Mouse (Mus musculus): ENCODE data around the gene Actl6b. TPM values are rescaled to one million over a fixed set of nuclear protein-coding genes. Genes with fewer than 3 reads are reported as not detected.

Gene Actl6b
- polyA plus RNA-seq (2012; rRNA removed) = 0.12 and 0.16 TPM in 2 replicates

DNA sequence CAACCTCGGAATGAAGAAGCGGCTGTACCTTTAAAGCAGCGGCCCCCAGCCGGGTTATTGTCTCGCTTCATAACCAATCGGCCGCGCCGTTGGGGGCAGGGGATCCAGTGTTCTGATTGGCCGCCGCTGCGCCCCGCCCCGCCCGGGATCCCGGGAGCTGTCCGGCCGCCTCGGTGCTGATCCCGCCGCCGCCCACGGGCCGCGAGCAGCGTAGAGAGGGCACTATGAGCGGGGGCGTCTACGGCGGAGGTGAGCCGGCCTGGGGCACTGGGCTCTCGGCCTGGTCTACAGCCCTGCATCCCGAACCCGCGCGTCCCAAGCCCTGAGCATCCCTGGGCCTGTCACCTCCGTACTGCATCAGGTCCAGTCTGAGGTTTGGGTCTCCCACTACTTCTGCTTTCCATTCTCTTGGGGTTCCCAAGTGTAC is at the start of gene Actl6b:
Gene Actl6b (plus strand): TSS at position 107 of the 427 bp plus-strand sequence.
- Histone ChIP-seq H3K4me3 (ENCODE audit: insufficient read depth, low read depth, low read length) (no peak within 1 kb of the TSS), H3K27me3 (replicated peaks; ENCODE audit: control insufficient read depth, insufficient read depth, low read length) (no peaks in the 10 kb centered on the region), H3K36me3 (ENCODE audit: control insufficient read depth, insufficient read depth, low read length) (no peaks in the 10 kb centered on the region), H3K4me1 (ENCODE audit: control insufficient read depth, insufficient read depth, low read length) (no peaks in the 10 kb centered on the region), H3K27ac (ENCODE audit: insufficient read depth, low read depth, low read length) (no peak within 1 kb of the TSS)
- DNase-seq = peak; percentile 70
- no peak for TF ChIP-seq POLR2A (IDR thresholded peaks at IDR 0.05; ENCODE audit: low read depth, low read length)
- no peak for TF ChIP-seq CTCF (conservative IDR thresholded peaks at IDR 0.05; ENCODE audit: insufficient read depth, insufficient read length, low read depth, low read length)
- WGBS = 2% methylated on average over 36 of the region's 37 CpGs

DNA sequence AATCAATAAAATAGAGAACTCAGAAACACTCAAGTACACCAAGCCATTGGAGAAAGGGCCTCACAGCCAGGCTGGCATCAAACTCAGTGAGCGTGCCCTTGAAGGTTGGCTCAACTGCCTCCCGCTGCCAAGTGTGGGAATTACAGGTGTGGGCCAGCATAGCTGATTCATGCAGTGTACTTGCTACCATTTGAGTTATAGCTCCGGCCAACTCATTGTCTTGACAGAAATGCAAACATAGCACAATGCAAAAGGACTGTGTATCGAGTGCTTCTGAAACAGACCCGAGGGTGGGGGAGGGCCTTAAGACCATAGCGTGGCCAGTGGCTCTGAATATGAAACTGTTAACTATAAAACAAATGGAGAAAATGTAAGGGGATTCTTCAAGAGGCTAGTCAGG is 49.3 kb upstream of the Actl6b start:
- H3K36me3 ChIP-seq (ENCODE audit: control insufficient read depth, insufficient read depth, low read length) = no peaks in the 10 kb centered on the region
- no peak for DNase-seq
- 73% methylated on average over 6 of the region's 6 CpGs for WGBS
- H3K4me1 ChIP-seq (ENCODE audit: control insufficient read depth, insufficient read depth, low read length) = no peaks in the 10 kb centered on the region
- no peak overlapping the region for H3K4me3 ChIP-seq (ENCODE audit: insufficient read depth, low read depth, low read length)
- H3K27ac ChIP-seq (ENCODE audit: insufficient read depth, low read depth, low read length) = no peak overlapping the region
- TF ChIP-seq CTCF (conservative IDR thresholded peaks at IDR 0.05; ENCODE audit: insufficient read depth, insufficient read length, low read depth, low read length) (peak; percentile 28; the same call in 1 of the 2 replicates), POLR2A (IDR thresholded peaks at IDR 0.05; ENCODE audit: low read depth, low read length) (no peak)
- H3K27me3 ChIP-seq (replicated peaks; ENCODE audit: control insufficient read depth, insufficient read depth, low read length) = no peaks in the 10 kb centered on the region

DNA sequence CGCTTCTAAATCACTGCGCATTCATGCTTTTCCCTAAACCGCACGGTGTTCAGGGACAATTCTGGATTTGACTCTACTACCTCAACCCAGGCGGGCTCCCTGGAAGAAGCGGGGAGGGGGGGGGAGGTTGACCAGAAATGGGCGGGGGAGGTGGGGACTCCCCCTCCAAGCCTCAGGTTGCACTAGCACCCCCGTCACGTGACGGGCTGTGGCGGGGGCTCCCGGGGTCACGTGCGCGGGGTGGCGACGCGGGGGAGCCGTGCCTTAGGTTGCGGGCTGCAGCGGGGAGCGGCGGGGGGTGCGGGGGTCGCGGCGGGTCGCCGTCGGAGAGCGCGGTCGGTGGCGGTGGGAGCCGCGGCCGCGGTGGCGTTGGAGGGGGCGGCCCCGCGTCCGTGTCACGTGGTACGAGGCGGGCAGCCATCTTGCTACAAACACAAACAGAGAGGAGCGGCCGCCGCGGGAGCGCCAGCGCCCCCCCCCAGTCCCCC is 43.3 kb upstream of the Actl6b start:
- Histone ChIP-seq H3K4me3 (ENCODE audit: insufficient read depth, low read depth, low read length) (peak overlapping the region; percentile 94), H3K27me3 (replicated peaks; ENCODE audit: control insufficient read depth, insufficient read depth, low read length) (no peaks in the 10 kb centered on the region), H3K4me1 (ENCODE audit: control insufficient read depth, insufficient read depth, low read length) (peaks cover 21% of the 10 kb centered on the region; the same call in 1 of the 2 replicates), H3K36me3 (ENCODE audit: control insufficient read depth, insufficient read depth, low read length) (no peaks in the 10 kb centered on the region), H3K27ac (ENCODE audit: insufficient read depth, low read depth, low read length) (peak overlapping the region; percentile 57)
- WGBS = under 1% methylated on average over 44 of the region's 52 CpGs
- TF ChIP-seq CTCF (conservative IDR thresholded peaks at IDR 0.05; ENCODE audit: insufficient read depth, insufficient read length, low read depth, low read length) (no peak), POLR2A (IDR thresholded peaks at IDR 0.05; ENCODE audit: low read depth, low read length) (no peak)
- DNase-seq = peak; percentile 87

DNA sequence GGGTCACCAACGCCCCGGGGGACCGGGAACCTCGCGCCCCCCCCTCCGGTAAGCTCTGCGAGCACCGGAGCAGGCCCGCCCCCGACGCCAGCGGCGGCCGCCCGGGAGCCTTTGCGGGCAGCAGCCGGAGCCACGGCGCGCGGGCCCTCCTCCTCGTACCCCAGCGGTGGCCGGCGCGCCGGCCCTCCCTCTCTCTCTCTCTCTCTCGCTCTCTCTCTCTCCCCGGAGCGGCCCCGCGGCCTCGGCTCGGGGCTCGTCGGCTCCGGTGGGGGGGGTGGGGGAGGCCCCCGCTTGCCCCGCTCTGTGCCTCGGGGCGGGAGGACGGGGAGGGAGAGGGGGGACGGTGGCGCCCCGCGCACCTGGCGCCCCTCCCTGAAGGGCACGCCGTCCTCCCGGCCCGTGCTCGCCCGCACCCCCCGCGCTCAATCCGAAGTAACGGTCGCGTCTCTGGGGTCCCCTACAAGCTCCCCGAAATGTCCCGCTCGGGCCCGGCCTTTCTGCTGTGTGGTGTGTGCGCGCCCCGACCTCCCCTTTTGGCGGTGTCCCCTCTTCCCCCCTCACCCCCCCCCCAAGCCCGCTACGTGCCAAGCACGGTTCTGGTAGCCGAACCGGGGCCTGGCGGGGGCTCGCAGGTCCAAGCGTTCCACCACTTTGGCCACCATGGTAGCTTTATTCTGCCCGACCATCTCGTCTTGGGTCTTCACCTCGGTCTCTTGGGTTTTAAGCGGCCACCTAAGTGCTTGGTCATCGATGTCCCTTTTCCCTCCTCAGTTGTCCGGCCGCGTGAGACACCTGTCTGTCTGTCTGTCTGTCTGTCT is 42.5 kb upstream of the Actl6b start:
- 1% methylated on average over 63 of the region's 83 CpGs for WGBS
- Histone ChIP-seq H3K27me3 (replicated peaks; ENCODE audit: control insufficient read depth, insufficient read depth, low read length) (no peaks in the 10 kb centered on the region), H3K27ac (ENCODE audit: insufficient read depth, low read depth, low read length) (no peak overlapping the region), H3K4me1 (ENCODE audit: control insufficient read depth, insufficient read depth, low read length) (peaks cover 23% of the 10 kb centered on the region; the same call in 1 of the 2 replicates), H3K4me3 (ENCODE audit: insufficient read depth, low read depth, low read length) (peak overlapping the region; percentile 94), H3K36me3 (ENCODE audit: control insufficient read depth, insufficient read depth, low read length) (no peaks in the 10 kb centered on the region)
- no peak for DNase-seq
- TF ChIP-seq POLR2A (IDR thresholded peaks at IDR 0.05; ENCODE audit: low read depth, low read length) (no peak), CTCF (conservative IDR thresholded peaks at IDR 0.05; ENCODE audit: insufficient read depth, insufficient read length, low read depth, low read length) (no peak)

DNA sequence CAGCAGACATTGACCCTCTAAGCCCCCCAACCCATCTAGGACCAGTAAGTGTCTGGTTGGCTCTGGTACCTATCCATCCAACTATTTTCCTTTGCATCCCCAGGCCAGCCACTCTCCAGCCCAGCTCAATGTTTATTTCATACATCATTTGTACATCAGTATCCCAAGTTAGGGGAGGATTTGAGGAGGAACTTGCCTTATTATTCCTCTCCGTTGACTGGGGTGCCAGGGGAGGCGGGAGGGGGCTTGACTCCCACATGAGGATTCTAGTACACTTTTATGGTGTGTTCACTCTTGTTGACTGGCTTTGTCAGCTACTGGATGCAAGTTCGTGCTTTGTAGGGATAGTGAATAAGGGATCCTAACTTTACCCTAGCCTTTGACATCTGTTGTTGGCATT is 41.6 kb upstream of the Actl6b start:
- Histone ChIP-seq H3K27ac (ENCODE audit: insufficient read depth, low read depth, low read length) (no peak overlapping the region), H3K36me3 (ENCODE audit: control insufficient read depth, insufficient read depth, low read length) (no peaks in the 10 kb centered on the region), H3K4me3 (ENCODE audit: insufficient read depth, low read depth, low read length) (no peak overlapping the region), H3K27me3 (replicated peaks; ENCODE audit: control insufficient read depth, insufficient read depth, low read length) (no peaks in the 10 kb centered on the region), H3K4me1 (ENCODE audit: control insufficient read depth, insufficient read depth, low read length) (peaks cover 23% of the 10 kb centered on the region; the same call in 1 of the 2 replicates)
- 49% methylated on average over 3 of the region's 3 CpGs for WGBS
- TF ChIP-seq POLR2A (IDR thresholded peaks at IDR 0.05; ENCODE audit: low read depth, low read length) (no peak), CTCF (conservative IDR thresholded peaks at IDR 0.05; ENCODE audit: insufficient read depth, insufficient read length, low read depth, low read length) (no peak)
- no peak for DNase-seq

DNA sequence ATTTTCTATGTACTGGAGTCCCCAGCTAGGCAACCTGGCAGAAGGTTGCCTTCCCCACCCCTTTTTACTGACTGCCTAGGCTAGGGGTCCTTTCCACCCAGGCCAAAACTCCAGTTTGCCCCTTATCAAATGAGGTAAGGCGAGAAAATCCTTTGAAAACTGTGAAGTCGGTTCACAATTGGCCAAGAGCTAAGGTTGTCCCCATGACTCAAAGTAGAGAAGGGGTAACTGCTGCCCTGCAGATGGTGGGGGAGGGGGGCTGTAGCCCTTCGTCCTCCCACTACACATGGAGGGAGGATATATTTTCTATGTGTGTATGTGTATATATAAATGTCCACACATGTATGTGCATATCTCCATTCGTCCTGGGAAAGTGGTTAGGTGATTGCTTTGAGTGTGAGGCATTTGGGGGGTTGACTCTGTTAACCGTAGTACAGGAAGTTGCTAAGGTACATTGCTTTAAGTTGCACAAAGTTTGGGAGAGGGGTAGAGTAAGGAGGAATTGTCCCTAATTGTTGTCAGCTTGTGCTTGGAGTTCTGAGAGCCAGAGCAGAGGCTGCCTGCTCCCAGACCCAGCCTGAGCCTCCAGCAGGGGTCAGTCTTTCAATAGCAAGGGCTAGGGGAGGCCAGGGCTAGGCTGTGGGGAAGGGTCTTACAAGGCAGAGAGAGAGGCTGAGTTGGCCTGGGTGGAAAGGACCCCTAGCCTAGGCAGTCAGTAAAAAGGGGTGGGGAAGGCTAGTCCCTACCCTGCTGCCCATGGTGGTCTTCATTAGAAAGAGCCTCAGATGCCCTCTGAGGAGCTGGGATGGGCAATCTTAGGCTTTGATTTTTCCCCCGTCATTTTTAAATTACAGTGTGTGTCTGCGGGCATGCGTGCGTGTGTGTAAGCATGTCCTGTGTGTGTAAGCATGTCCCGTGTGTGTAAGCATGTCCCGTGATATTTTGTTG is 40.2 kb upstream of the Actl6b start:
- Histone ChIP-seq H3K4me1 (ENCODE audit: control insufficient read depth, insufficient read depth, low read length) (peaks cover 23% of the 10 kb centered on the region; the same call in 1 of the 2 replicates), H3K27ac (ENCODE audit: insufficient read depth, low read depth, low read length) (no peak overlapping the region), H3K4me3 (ENCODE audit: insufficient read depth, low read depth, low read length) (no peak overlapping the region), H3K27me3 (replicated peaks; ENCODE audit: control insufficient read depth, insufficient read depth, low read length) (no peaks in the 10 kb centered on the region), H3K36me3 (ENCODE audit: control insufficient read depth, insufficient read depth, low read length) (no peaks in the 10 kb centered on the region)
- WGBS = 75% methylated on average over 11 of the region's 11 CpGs
- TF ChIP-seq POLR2A (IDR thresholded peaks at IDR 0.05; ENCODE audit: low read depth, low read length) (no peak), CTCF (conservative IDR thresholded peaks at IDR 0.05; ENCODE audit: insufficient read depth, insufficient read length, low read depth, low read length) (peak; percentile 61)
- DNase-seq = no peak
